Mouse (Mus musculus): ENCODE data around the gene Spag6. TPM values are rescaled to one million over a fixed set of nuclear protein-coding genes. Genes with fewer than 3 reads are reported as not detected.
A peak's percentile ranks its signal among the peaks of the same experiment; 100 is the strongest.

Spag6 gene
- polyA plus RNA-seq, 1 experiment: 0.60 TPM

GRCm38 (mm10) chr2:18797776-18798175 is 103.9 kb downstream of the Spag6 start:
- Histone ChIP-seq H3K27ac (ENCODE audit: insufficient read depth, low read length) (no peak overlapping the region), H3K4me3 (ENCODE audit: insufficient read depth, low read length) (no peak overlapping the region), H3K4me1 (ENCODE audit: control insufficient read depth, insufficient read depth, low read length) (peaks cover 4% of the 10 kb centered on the region; the same call in 1 of the 2 replicates)
- TF ChIP-seq CTCF (IDR thresholded peaks at IDR 0.05; ENCODE audit: borderline replicate concordance, insufficient read depth, low read length) (no peak), POLR2A (IDR thresholded peaks at IDR 0.05; ENCODE audit: low read depth, low read length) (no peak)

GRCm38 (mm10) chr2:18799265-18799965 is 105.6 kb downstream of the Spag6 start:
- H3K4me1 ChIP-seq (ENCODE audit: control insufficient read depth, insufficient read depth, low read length): peaks cover 4% of the 10 kb centered on the region; the same call in 1 of the 2 replicates
- TF ChIP-seq CTCF (IDR thresholded peaks at IDR 0.05; ENCODE audit: borderline replicate concordance, insufficient read depth, low read length): no peak
- TF ChIP-seq POLR2A (IDR thresholded peaks at IDR 0.05; ENCODE audit: low read depth, low read length): no peak
- H3K4me3 ChIP-seq (ENCODE audit: insufficient read depth, low read length): peak overlapping the region; percentile 23
- H3K27ac ChIP-seq (ENCODE audit: insufficient read depth, low read length): no peak overlapping the region

Other genes starting within 250 kb of the Spag6 start
- gene Commd3, start 21.6 kb upstream of the Spag6 start, polyA plus RNA-seq (2011; ENCODE audit: insufficient read length, low read depth, missing spikeins): 290 TPM in 2 replicates
- gene Bmi1, start 17.0 kb upstream of the Spag6 start, polyA plus RNA-seq (2011; ENCODE audit: insufficient read length, low read depth, missing spikeins): 58.7 and 82.9 TPM in 2 replicates